Mouse (Mus musculus) CH12.LX (cell line): ENCODE data around the gene Sec22c. TPM values are rescaled to one million over a fixed set of nuclear protein-coding genes. Genes with fewer than 3 reads are reported as not detected.

Source experiments
- DNase-seq: peaks from one replicate; pipeline ENCODE4 v3.0.0-alpha.2; 2013; ENCODE audit errors: extremely low read depth
- H3K27ac ChIP-seq: 2 replicates; pipeline ENCODE4 v1.5.1; 2012; ENCODE audit warnings: low read depth, mild to moderate bottlenecking, control low read depth, moderate library complexity; ENCODE audit not compliant: insufficient read depth
- H3K27me3 ChIP-seq: replicated peaks from 2 replicates; pipeline ENCODE3; 2012; ENCODE audit warnings: inconsistent platforms
- H3K36me3 ChIP-seq, 2 experiments: replicated peaks in 1 of 2; 2 replicates each; pipeline versions ENCODE3 to v1.6.1; 2012; ENCODE audit warnings: inconsistent platforms in 1 of 2, low read length in 1 of 2, mild to moderate bottlenecking in 1 of 2, mixed read lengths in 1 of 2, moderate library complexity in 1 of 2; ENCODE audit not compliant: control insufficient read depth in 1 of 2, insufficient read depth in 1 of 2
- H3K4me1 ChIP-seq, 2 experiments: 2 replicates each; pipeline ENCODE4 v1.6.1; 2012; ENCODE audit warnings: inconsistent platforms in 1 of 2, moderate library complexity in 1 of 2; ENCODE audit not compliant: insufficient read depth in 2 of 2, control insufficient read depth in 1 of 2
- H3K4me2 ChIP-seq: 2 replicates; pipeline ENCODE4 v1.6.1; 2012; ENCODE audit warnings: low read depth, mild to moderate bottlenecking, control low read depth; ENCODE audit not compliant: poor library complexity, insufficient read depth, severe bottlenecking
- H3K4me3 ChIP-seq, 3 experiments: fragments of 150-350 bp in 1 of 3; sonication (generic) in 1 of 3; replicated peaks in 1 of 3; 2 replicates each; pipeline versions ENCODE3 to v1.5.1; 2011 to 2012; ENCODE audit warnings: low read depth in 2 of 3, low read length in 2 of 3, mild to moderate bottlenecking in 2 of 3, moderate library complexity in 2 of 3, control low read depth in 1 of 3, improper control_type of control experiment in 1 of 3, inconsistent platforms in 1 of 3, mixed read lengths in 1 of 3; ENCODE audit not compliant: poor library complexity in 1 of 3
- H3K79me2 ChIP-seq: replicated peaks from 2 replicates; pipeline ENCODE4 v1.6.1; 2012; ENCODE audit warnings: mild to moderate bottlenecking, moderate library complexity; ENCODE audit not compliant: control insufficient read depth, poor library complexity, insufficient read depth, severe bottlenecking; ENCODE audit errors: extremely low read depth
- H3K9ac ChIP-seq: 2 replicates; pipeline ENCODE4 v1.6.1; 2012; ENCODE audit warnings: low read depth, mild to moderate bottlenecking, control low read depth, moderate library complexity; ENCODE audit not compliant: insufficient read depth
- H3K9me3 ChIP-seq: replicated peaks from 2 replicates; pipeline ENCODE3; 2012; ENCODE audit warnings: low read length, inconsistent platforms, mixed read lengths
- BHLHE40 ChIP-seq: IDR thresholded peaks from 2 replicates; pipeline ENCODE4 v1.6.1; 2011; ENCODE audit warnings: mild to moderate bottlenecking, low read depth, low read length, improper control_type of control experiment
- CHD1 ChIP-seq: IDR thresholded peaks from 2 replicates; pipeline ENCODE4 v1.6.1; 2012; ENCODE audit warnings: low read depth, low read length, improper control_type of control experiment, inconsistent platforms
- CHD2 ChIP-seq: IDR thresholded peaks from 2 replicates; pipeline ENCODE4 v1.6.1; 2011; ENCODE audit warnings: low read length, improper control_type of control experiment
- CTCF ChIP-seq, 2 experiments: IDR thresholded peaks in 1 of 2; conservative IDR thresholded peaks in 1 of 2; 2 replicates each; pipeline ENCODE4 v1.5.1; 2011 to 2012; ENCODE audit warnings: low read depth in 2 of 2, low read length in 2 of 2, improper control_type of control experiment in 1 of 2, inconsistent platforms in 1 of 2, mild to moderate bottlenecking in 1 of 2, moderate library complexity in 1 of 2
- ELF1 ChIP-seq: IDR thresholded peaks from 2 replicates; pipeline ENCODE4 v1.6.1; 2014; ENCODE audit warnings: low read depth, mild to moderate bottlenecking, inconsistent platforms, low read length, improper control_type of control experiment
- EP300 ChIP-seq: IDR thresholded peaks from 2 replicates; pipeline ENCODE4 v1.6.1; 2011; ENCODE audit warnings: low read length, improper control_type of control experiment
- ETS1 ChIP-seq: conservative IDR thresholded peaks from 2 replicates; pipeline ENCODE4 v1.6.1; 2012; ENCODE audit warnings: low read depth, mild to moderate bottlenecking, inconsistent platforms, low read length, improper control_type of control experiment, moderate library complexity
- HCFC1 ChIP-seq: IDR thresholded peaks from 2 replicates; pipeline ENCODE4 v1.6.1; 2012; ENCODE audit warnings: low read depth, mild to moderate bottlenecking, inconsistent platforms, low read length, improper control_type of control experiment
- IRF4 ChIP-seq: IDR thresholded peaks from 2 replicates; pipeline ENCODE4 v1.6.1; 2014; ENCODE audit warnings: low read depth, mild to moderate bottlenecking, inconsistent platforms, low read length, improper control_type of control experiment
- KAT2A ChIP-seq: IDR thresholded peaks from 2 replicates; pipeline ENCODE4 v1.6.1; 2012; ENCODE audit warnings: low read length, improper control_type of control experiment, inconsistent platforms; ENCODE audit not compliant: insufficient replicate concordance
- MAFK ChIP-seq: IDR thresholded peaks from 2 replicates; pipeline ENCODE4 v1.6.1; 2011; ENCODE audit warnings: low read length, improper control_type of control experiment; ENCODE audit not compliant: insufficient replicate concordance
- MAX ChIP-seq: IDR thresholded peaks from 2 replicates; pipeline ENCODE4 v1.6.1; 2011; ENCODE audit warnings: low read length, improper control_type of control experiment
- MXI1 ChIP-seq: IDR thresholded peaks from 2 replicates; pipeline ENCODE4 v1.6.1; 2011; ENCODE audit warnings: mild to moderate bottlenecking, low read depth, low read length, improper control_type of control experiment
- MYC ChIP-seq: IDR thresholded peaks from 2 replicates; pipeline ENCODE4 v1.6.1; 2011; ENCODE audit warnings: low read depth, mild to moderate bottlenecking, improper control_type of control experiment, low read length
- NRF1 ChIP-seq: IDR thresholded peaks from 2 replicates; pipeline ENCODE4 v1.6.1; 2014; ENCODE audit warnings: low read depth, mild to moderate bottlenecking, inconsistent platforms, low read length, improper control_type of control experiment, moderate library complexity
- PAX5 ChIP-seq: IDR thresholded peaks from 2 replicates; pipeline ENCODE4 v1.6.1; 2012; ENCODE audit warnings: low read length, inconsistent platforms, mixed read lengths
- POLR2A ChIP-seq: IDR thresholded peaks from 2 replicates; pipeline ENCODE4 v1.6.1; 2011; ENCODE audit warnings: low read depth, mild to moderate bottlenecking, improper control_type of control experiment, low read length
- RAD21 ChIP-seq: IDR thresholded peaks from 2 replicates; pipeline ENCODE4 v1.6.1; 2011; ENCODE audit warnings: low read depth, mild to moderate bottlenecking, low read length, improper control_type of control experiment, moderate library complexity
- RCOR1 ChIP-seq: conservative IDR thresholded peaks from 2 replicates; pipeline ENCODE4 v1.6.1; 2012; ENCODE audit warnings: low read depth, mild to moderate bottlenecking, inconsistent platforms, low read length, improper control_type of control experiment
- USF1 ChIP-seq: IDR thresholded peaks from 2 replicates; pipeline ENCODE4 v1.6.1; 2014; ENCODE audit warnings: low read depth, mild to moderate bottlenecking, inconsistent platforms, low read length, improper control_type of control experiment
- USF2 ChIP-seq: conservative IDR thresholded peaks from 2 replicates; pipeline ENCODE4 v1.6.1; 2011; ENCODE audit warnings: low read depth, low read length, improper control_type of control experiment
- ZKSCAN1 ChIP-seq: IDR thresholded peaks from 2 replicates; pipeline ENCODE4 v1.6.1; 2012; ENCODE audit warnings: low read depth, inconsistent platforms, low read length, improper control_type of control experiment, borderline replicate concordance
- ZNF384 ChIP-seq: IDR thresholded peaks from 2 replicates; pipeline ENCODE4 v1.6.1; 2012; ENCODE audit warnings: low read depth, low read length, improper control_type of control experiment, inconsistent platforms
- dilution Hi-C: fragments of 300-500 bp; cut with MboI; formaldehyde crosslinking; loops from 2 replicates; pipeline ENCODE4 v1.14.3; 2020; ENCODE audit warnings: low sequenced_read_pairs; ENCODE audit not compliant: extremely low pct_unique_long_range_greater_than_20kb, extremely low pct_ligation_motif_present
- in situ Hi-C: fragments of 300-500 bp; cut with MboI; formaldehyde crosslinking; loops from 3 replicates; pipeline ENCODE4 v1.14.3; 2019; ENCODE audit warnings: low sequenced_read_pairs, low pct_ligation_motif_present, low pct_unique_long_range_greater_than_20kb, mixed read lengths
- polyA plus RNA-seq: library from polyadenylated mRNA; unstranded; fragments of >175 nt; gene quantifications from 2 replicates; pipeline ENCODE4 v1.2.1, GENCODE M21; 2012; ENCODE audit warnings: low read depth; ENCODE audit not compliant: insufficient read length
- total RNA-seq, 2 experiments: library from RNA; depleted of rRNA; stranded (reverse); fragments of 300-350 nt in 1 of 2; fragments of >200 nt in 1 of 2; gene quantifications; 2 replicates each; pipeline ENCODE4 v1.2.3; 2012 to 2014

Gene Sec22c
- total and polyA plus RNA-seq, 3 experiments, result 2.4 to 5.7 (median 4.0) TPM

DNA sequence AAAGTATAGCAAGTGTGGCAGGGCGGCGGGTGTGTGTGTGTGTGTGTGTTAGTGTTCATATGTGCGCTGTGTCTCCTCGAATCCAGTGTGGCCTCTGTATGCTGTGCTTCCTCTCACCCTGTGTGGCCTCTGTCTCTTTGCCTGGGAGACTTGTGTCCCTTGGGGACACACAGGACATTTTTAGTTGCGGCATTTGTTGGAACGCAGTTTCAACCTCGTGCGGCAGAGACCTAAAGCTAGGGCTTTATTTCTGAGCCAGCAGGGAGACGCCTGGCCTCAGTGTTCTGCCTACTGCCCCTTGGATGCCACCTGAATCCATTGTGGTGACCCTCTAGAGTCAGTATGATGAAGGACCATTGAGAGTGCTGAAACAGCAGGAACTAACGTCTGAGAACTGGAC lies 72.4 kb downstream of the Sec22c start:
- no peak overlapping the region for H3K27ac ChIP-seq
- no peak overlapping the region for H3K9ac ChIP-seq
- H3K27me3 ChIP-seq, result peaks cover 14% of the 10 kb centered on the region
- TF ChIP-seq POLR2A (no peak), MAX (no peak), MYC (no peak), ETS1 (no peak), CHD1 (no peak), MXI1 (no peak), CTCF (conservative IDR thresholded peaks at IDR 0.05 in 1 of 2, IDR thresholded peaks at IDR 0.05 in 1 of 2; ENCODE audit: low read depth in 2 of 2, low read length in 2 of 2) (no peak), KAT2A (no peak), CHD2 (no peak), USF2 (no peak), HCFC1 (no peak), EP300 (no peak), ZNF384 (no peak)
- dilution Hi-C loops (no loop called here), in situ Hi-C loops (no loop called here)
- H3K4me2 ChIP-seq, result no peak overlapping the region
- DNase-seq, result no peak
- no peaks in the 10 kb centered on the region for H3K36me3 ChIP-seq
- H3K79me2 ChIP-seq, result no peaks in the 10 kb centered on the region
- no peak overlapping the region for H3K4me3 ChIP-seq
- peaks cover 0 to 28% of the 10 kb centered on the region in 2 experiments; a peak in 2 of 4 replicates for H3K4me1 ChIP-seq
- H3K9me3 ChIP-seq, result no peaks in the 10 kb centered on the region

DNA sequence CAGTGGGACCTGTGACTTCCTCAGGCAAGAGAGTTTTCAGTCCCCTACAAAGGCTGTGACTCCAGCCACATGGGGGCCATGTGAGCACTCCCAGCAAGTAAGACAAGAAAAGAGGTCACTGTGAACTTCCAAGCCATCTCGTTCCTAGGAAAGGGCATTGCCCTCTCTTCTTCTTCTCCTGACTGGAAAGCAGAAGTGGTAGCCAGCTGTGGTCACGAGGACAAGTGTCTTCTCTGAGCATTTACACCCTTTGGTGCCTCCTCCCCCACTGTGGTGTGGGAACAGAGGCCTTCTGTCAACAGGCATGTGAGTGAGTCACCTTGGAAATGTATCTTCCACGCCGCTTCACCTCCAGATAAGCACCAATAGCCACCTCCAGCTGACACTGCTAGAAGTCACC lies 73.3 kb downstream of the Sec22c start:
- H3K27me3 ChIP-seq, result peaks cover 11% of the 10 kb centered on the region
- no peak overlapping the region for H3K9ac ChIP-seq
- no peak overlapping the region for H3K4me3 ChIP-seq
- H3K79me2 ChIP-seq, result no peaks in the 10 kb centered on the region
- H3K4me2 ChIP-seq, result no peak overlapping the region
- H3K36me3 ChIP-seq, result no peaks in the 10 kb centered on the region
- dilution Hi-C loops, result no loop called here
- in situ Hi-C loops, result no loop called here
- H3K27ac ChIP-seq, result no peak overlapping the region
- TF ChIP-seq NRF1 (no peak), ZKSCAN1 (no peak), CHD2 (no peak), ETS1 (no peak), CHD1 (no peak), CTCF (conservative IDR thresholded peaks at IDR 0.05 in 1 of 2, IDR thresholded peaks at IDR 0.05 in 1 of 2; ENCODE audit: low read depth in 2 of 2, low read length in 2 of 2) (peak in 1 of 2 experiments; percentile 6; a peak in 1 of 4 replicates), EP300 (no peak), PAX5 (no peak), MXI1 (no peak), MAFK (no peak), RCOR1 (no peak), ELF1 (no peak), IRF4 (no peak), RAD21 (no peak), MAX (no peak), BHLHE40 (0 out of 2 replicates have a peak, but pooled peaks have one; percentile 10), USF1 (no peak)
- peak; percentile 24 for DNase-seq
- no peaks in the 10 kb centered on the region for H3K9me3 ChIP-seq
- peaks cover 0 to 28% of the 10 kb centered on the region in 2 experiments; a peak in 2 of 4 replicates for H3K4me1 ChIP-seq
